Mouse (Mus musculus): ENCODE results near the gene Ak2.
A peak's percentile ranks its signal among the peaks of the same experiment; 100 is the strongest.

Gene Ak2

DNA sequence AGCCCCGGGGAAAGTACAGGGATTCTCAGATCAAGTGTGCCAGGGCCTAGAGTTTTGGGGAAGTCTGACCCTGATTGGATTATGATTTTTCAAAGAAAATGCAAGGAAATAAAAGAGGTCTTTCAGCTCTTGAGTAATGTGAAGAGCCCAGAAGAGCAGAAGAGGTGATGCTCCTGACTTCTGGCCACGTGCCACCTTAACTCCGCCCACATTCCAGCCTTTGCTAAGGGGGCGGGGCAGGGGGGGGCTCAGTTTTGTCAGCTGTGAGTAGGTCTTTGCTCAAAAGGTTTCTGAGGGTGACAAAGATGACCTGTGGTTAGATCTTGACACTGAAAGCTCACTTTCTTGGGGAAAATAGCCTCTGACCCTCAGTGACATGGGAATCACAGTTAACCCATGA lies 24.6 kb downstream of the Ak2 start:
- DNase-seq, result no peak

DNA sequence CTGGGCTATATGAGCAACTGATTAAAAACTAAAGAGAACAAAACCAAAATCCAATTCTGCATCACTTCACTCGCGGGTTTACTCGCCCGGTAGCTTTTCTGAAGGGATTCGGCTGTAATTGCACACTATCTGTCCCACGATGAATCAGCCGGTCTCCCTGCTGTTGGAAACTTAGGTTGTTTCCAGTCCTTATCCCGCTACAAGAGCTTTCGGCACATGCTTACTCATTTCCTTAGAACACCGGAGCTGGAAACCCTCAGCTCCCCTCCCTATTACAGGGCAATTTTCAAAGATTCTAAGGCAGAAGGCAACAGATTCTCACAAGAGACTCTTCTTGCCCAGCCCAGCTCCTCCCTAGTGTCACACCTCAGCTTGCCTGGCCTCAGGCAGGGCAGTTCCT lies 25.4 kb downstream of the Ak2 start:
- no peak for DNase-seq

DNA sequence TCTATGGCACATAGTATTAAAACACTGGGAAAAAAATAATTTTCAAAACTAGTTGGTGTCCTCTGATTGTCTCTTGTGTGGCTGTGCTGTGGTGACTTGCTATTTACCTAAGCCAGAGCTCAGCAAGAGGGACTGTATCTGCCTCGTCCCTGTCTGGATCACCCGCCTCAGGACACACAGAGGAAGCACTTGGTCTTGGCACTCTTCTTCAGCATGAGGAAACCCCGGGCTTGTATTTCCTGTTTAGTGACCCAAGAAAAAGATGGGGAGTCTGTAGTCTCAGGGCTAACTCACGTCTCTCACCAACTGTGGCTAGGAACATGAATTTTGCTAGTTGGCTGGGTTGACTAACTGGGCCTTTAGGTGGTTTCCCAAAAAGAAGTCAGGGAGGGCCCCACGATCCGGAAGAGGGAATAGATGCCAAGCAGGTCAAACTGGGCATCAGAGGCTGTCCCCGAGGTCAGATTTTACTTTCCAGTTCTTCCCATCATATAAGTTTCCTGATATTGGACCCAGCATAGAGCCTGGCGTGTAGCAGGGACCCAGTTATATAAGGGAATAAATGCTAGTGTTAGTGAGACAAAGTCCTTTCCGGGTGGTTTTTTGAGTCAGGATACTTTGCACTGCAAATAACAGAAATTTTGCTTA lies 27.2 kb downstream of the Ak2 start:
- DNase-seq, result no peak

DNA sequence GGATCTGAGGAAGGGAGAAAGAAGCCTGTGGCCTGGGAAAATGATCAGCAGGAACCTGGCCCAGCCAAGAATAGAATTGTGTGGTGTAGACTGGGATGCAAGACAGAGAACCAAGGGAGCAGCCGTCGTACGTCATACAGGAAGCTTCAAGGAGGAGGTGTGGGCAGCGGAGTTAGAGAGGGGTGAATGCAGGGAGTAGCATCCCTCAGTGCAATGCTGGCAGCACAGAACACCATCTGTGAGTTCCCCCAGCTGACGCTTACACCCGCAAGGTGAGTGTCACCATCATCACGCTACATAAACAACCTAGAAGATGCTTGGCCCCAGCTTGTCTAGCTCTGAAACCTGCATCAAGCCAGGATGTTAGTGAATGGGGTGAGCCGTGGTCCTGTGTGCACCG lies 28.0 kb downstream of the Ak2 start:
- DNase-seq, result peak; percentile 28

DNA sequence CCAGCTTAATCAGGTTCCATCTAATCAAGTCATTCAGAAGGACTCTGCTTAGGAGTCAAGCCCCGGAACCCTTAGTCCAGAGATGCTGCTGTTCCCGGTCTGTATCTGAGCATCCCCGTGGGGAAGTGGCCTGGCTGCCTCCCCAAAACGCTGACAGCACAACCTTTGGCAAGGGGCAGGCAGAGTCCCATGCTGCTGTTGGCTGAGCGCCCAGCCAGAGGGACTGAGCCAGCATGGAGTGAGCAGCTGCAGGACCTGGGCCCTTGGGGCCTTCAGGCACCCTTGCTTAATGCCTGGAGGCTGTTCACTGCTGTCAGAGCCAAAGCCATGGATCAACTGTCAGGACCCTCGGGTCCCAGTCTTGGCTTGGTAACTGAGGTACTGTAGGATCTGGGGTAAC lies 28.7 kb downstream of the Ak2 start:
- peak; percentile 75 for DNase-seq

DNA sequence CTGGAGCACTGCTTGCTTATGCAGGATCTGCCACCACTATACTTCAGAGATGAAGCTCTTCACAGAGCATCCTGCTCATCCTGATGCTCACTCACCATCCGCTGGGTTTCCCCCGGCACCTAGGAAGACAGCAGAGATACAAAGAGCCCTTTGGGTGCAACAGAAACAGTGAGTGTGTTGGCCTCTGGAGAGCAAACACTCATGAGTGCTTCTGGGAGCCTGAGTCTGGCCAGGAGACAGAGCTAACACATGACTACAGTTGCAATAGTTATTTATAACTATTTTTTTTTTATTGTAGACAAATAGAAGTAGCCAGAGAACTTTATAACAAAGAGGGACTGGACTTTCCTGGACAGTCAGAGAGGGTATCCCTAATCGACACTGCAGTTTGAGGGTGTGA lies 29.7 kb downstream of the Ak2 start:
- DNase-seq, result no peak

DNA sequence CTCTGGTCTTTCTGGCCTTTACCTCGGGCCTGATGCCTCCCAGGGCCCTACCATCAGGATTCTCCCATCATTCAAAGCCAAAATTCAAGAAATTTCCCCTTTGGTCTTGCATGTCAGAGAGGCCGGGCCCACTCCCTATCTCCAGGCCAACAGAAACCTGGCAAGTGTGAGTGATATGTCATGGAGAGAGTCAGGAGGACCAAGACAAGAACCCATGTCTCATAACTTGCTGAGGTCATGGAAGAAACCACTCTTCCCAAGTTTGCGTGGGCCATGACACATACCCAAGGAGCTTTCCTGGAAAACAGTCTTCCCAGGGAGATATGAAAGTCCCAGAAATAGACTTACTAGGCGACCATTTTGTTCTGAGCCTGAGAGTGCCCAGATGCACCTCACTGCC lies 30.1 kb downstream of the Ak2 start:
- no peak for DNase-seq

DNA sequence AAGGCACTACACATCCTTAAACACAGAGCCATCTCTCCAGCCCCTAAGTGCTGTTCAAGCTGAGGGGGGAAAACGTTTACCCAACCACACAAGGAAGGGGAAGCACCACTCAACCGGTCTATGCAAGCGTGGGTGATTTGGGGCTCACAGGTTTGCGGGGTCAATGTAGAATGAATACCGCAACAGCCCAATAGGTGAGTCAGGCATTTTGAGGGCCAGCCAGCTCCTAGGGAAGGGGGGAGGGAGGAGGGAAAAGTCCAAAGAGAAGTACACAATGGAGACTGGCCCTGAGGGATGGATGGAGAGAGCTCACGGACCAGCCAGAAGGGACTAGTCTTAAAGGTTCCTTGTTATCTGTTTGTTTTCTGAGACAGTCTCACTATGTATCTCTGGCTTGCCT lies 32.1 kb downstream of the Ak2 start:
- DNase-seq, result no peak

DNA sequence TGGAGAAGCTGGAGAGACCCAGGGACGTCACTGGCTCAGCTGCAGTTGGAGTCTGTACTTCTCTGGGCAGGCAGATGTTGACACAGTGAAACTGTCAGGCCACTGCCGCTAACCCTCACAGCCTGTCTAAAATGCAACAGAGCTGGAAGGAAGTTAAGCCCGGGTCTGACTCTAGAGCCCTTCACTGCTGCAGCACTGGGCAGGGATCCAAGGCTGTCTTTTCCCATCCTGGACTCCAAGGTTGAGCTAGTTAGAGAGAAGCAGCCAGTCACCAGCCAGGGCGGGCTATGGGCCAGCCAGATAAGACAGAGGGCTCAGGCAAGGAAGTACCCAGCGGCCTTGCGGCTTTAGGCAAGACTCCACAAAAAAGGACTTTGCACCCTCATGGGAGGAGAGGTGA lies 33.0 kb downstream of the Ak2 start:
- no peak for DNase-seq

DNA sequence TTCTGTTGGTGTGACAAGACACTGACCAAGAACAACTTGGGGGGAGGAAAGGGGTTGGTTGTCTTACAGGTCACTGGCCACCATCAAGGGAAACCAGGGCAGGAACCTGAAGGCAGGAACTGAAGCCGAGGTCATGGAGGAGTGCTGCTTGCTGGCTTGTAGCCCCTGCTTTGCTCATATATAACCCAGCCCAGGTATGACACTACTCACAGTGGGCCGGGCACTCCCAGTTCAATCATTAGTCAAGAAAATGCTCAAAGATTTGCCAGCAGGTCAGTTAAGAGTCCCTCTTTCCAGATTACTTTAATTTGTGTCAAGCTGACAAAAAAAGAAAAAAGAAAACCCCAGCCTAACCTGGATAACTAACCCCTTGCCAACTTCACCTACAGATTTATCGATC lies 33.9 kb downstream of the Ak2 start:
- DNase-seq, result no peak

DNA sequence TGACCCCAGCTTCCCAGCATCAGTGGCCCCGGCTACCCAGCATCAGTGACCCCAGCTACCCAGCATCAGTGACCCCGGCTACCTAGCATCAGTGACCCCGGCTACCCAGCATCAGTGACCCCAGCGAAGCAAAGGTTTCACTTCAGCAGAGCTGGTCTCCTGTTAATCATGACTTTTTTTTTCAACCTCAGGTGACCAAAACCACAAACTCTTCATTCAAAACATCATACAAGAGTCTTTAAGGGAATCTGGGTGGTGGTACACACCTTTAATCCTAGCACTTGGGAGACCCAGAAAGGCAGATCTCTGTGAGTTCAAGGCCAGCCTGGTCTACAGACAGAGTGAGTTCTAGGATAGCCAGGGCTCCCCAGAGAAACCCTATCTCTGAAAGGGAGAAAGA lies 39.0 kb downstream of the Ak2 start:
- no peak for DNase-seq

DNA sequence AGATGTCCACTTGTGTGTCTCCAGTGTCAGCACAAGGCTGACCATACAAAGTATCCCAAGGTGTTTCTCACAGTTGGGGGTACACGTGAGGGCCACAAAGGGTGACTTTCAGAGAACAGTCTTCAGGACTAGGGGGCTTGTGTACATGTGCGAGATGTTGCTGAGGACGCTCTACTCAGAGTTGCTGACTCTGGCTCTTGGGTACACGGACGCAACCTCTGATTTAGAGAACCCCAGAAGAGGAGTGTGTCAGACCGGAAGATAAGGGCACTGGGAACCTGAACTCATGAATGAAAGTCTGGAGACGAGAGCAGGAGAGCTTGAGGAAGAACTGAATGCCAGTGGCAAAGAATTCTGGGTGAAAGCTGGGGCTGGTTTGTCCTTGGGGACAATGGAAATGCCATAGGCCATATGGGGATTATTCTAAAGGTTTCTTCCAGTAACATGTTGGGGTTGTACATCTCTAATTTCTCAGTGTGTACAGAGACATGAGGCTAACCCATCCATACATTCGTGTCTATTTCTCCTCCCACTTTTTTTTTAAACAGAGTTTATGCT lies 39.7 kb downstream of the Ak2 start:
- no peak for DNase-seq

DNA sequence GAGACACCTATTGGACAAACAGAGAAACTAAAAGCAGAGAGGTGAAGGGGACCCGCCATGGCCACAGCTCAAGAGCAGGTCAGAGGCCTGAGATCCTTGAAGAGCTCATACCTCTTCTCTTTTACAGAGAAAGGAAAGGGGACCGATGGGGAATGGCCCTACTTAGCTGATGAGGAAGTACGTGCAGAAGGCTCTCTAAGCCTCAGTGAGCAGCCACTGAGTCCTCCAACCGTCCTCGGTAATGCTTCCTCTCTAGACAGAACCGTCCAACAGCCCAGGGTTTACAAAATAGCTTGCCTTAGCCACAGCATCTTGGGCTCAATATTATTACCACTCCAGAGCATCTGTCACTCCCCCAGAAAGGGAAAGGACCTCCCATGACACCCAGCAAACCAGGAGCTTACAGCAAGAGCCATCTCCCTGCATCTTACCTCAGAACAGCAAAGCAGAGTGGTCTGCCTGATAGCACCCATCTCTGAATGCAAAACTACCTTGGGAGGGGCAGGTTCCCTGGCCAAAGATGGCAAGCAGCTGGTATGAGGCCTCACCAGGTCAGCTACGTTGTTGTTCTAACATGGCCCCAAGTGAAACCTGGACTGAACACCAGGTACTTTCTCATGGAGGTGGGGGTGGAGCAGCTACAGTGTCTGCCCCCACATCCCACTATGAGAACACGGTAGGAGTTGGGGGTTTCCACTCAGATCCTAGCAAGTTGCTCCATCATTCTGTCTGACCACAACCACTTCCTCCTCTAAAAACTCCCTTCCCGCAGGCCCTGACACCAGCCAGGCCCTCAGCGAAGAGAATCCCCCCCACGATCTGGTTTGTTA lies 40.6 kb downstream of the Ak2 start:
- DNase-seq, result no peak

DNA sequence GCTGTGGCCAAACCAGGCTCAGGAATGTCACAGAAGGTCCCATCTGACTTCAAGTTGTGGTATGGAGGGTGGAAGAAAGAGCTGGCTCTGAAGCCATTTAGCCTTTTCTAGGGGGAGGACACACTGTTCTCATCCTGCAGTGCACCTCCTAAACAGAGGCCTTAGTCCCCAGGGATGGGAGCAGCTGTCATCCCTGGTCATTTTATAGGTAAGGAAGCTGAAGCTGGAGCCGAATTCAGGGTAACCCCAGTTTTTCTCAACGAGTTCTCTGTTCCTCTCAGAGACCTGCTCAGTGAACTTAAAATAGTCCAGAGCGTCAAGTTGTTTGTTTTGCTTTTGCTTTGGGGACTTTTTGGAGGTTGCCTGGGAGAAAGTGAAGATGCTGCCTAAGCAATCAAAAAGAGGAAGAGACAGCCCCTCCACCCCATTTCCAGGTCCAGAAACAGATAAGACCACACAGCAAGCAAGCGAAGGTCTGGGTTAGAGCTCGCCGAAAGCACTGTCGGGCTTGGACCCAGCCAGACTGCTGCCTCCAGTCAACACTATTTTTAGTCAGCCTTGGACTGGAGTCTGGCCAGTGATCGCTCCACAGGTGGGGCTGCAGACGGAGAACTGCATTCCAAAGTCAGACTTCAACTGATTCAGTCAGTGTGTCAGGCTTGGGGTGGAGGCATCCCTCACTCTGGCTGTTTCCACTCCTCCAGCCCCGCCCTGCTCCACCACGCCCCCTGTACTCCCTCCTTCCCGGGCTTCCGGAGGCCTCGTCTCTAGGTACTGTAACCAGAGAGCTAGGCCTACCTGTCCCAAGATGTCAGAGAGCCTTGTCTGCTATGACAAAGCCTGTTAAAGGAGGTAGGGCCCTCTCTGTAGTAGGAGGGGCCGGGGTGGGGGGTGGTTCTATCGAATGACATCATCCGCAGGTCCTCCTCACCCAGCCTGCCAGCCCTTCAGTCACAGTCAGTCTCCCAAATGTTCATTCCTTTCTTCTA lies 41.5 kb downstream of the Ak2 start:
- peak; percentile 62 for DNase-seq

DNA sequence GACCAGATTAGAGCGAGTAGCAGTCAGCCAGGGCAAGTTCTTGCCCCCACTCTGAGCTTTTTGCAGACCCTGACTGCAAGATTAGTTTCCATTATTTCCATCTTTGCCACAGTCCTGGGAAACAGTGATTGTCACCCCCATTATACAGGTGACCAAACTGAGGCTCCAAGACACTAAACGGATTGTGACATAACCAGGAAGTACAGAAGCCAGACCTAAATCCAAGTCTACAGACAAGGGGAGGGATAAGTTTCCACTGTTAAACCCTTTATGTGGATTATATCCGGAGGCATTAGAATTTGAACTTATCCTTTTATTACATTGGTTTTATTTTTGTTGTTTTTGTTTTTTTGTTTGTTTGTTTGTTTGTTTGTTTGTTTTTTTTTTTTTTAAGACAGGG lies 42.5 kb downstream of the Ak2 start:
- no peak for DNase-seq

DNA sequence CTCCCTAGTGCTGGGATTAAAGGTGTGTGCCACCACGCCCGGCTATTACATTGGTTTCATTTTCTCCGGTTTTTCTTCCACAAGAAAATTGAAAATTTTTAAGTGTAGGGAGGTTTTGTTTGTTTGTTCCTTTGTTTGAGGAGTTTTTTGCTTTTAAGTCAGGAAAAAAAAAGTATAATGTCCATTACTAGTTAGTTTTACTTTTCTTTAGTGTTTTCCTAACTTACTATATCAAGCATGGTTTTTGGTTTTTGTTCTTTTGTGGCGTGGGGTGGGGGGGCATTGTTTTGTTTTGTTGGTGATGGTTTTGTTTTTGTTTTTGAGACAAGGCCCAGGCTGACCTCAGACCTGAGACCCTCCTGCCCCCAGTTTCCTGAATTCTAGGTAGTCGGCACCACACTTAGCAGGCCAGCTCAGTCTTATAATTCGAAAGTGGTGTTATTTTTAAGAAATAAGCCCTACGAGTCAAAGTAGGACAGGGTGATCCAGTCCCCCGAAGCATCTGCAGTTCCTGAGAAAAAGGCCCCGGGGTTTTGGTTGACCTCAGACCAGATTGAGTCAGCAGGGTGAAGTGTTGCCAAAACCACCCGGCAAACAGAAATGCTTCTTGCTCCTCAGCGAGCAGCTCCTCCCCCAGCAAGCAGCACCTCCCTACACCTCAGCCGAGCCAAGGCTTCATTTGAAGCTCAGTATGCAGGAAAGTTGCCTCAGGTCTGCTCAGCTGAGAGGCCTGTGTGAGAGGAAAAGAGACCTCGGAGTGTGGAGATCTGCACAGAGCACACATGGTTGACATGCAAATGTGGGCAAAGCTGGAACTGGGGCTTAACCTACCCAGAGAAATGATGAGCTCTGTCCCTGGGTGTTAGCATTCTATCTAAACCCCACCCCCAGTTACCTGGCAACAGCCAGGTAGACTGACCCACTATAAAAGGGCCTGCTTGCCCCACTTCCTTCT lies 43.2 kb downstream of the Ak2 start:
- no peak for DNase-seq

DNA sequence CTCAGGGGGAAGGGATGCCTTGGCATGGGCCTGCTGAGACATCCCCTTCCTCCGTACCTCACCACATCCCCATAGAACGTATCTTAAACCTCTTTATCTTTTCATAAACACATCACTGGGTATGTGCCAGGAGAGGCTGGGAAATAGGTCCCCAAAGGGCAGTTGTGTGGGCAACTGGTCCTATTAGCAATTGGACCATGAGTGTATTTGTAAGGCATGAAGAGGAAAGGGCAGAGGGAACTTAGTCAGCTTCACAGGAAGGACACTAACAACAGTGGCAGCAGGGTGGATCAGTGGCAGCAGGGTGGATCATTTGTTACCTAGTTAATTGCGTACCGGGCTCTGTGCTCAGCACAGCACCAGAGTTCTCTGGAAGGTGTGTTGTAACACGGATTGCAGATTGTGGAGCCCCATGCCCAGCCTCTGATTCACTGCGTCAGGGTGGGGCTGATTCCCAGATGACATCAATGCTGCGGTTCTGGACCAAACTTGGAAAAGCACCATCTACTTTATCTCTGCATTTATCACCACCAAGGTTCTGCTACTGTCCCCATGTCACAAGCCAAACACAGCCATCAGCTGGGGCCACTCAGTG lies 44.2 kb downstream of the Ak2 start:
- no peak for DNase-seq

DNA sequence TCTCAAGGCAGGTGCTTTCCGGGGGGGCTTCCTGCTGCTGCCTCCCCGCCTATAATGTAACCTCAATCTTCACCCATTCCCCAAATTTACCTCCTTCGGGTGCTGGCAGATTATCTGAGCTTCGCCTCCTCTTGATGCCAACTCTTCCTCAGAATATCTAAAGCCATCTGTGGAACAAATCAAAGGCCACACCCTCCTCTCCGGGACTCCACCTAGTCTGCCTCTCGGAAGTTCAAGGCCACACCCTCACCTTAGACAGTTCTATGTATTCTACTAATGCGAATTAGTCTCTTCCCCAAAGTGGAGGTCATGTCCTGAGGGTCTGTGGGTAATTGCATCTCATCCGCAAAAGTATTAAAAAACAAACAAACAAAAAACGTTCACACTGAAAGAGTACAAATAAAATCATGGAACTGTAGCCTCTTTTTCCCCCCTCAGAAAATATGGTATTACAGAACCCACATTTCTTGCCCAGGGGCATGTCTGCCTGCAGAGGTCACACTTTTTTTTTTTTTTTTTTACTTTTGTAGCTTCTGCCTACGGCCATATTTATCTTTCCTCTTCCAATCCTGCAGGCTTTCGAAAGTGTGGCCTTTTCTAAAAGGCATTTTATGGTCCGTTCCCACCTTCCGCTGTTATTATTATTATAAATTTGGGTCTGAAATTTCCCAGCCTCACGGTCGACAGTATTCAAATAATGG lies 56.1 kb downstream of the Ak2 start:
- DNase-seq, result no peak

DNA sequence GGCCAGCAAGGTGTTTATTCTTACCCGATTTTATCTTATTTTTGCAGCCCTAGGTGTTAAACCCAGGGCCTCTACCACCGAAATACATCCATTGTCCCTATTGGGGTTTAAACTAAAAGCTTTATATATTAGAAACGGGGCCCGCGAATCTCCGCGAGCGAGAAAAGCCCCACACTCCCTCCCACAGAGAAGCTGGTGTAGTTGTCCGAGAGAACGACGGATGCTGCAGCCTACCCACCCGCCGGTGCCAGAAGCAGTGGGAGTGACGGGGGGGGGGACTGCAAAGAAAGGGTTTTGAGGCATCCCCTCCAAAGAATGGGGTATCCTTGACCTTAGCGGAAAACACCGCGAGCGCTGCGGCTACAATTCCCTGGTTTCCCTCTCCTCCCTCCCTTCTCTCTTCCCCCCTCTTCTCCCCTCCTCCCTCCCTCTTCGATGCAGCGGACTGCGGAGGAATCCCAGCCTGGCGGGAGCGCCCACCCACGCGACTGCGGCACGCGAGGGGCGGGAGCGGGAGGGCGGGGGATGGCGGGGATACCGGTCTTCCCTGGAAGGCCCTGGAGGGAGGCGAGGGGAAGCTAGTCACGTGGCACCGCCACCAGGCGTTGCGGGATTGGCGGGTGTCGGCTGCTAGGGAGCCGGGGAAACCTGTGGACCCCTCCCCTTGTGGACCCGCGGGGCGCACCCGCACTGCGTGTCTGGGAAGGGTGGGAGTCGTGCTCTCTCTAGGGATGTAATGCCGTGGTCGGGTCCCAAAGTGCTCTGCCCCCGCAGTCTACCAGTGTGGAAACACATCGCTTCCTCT lies 56.9 kb downstream of the Ak2 start:
- peak; percentile 88 for DNase-seq

Data from cerebellum, adult 11 months (tissue).